Mouse (Mus musculus) ES-E14 (cell line): ENCODE data around the gene Cbx4.

Source experiments
- HCFC1 ChIP-seq: IDR thresholded peaks from 2 replicates; pipeline ENCODE4 v1.6.1; 2012; ENCODE audit warnings: low read length, inconsistent platforms, borderline replicate concordance; ENCODE audit not compliant: insufficient read depth
- MAFK ChIP-seq: IDR thresholded peaks from 2 replicates; pipeline ENCODE4 v1.6.1; 2014; ENCODE audit warnings: mild to moderate bottlenecking, low read depth, low read length, inconsistent platforms; ENCODE audit not compliant: insufficient read depth
- ZNF384 ChIP-seq: IDR thresholded peaks from 2 replicates; pipeline ENCODE4 v1.6.1; 2012; ENCODE audit warnings: low read depth, low read length, inconsistent platforms

DNA sequence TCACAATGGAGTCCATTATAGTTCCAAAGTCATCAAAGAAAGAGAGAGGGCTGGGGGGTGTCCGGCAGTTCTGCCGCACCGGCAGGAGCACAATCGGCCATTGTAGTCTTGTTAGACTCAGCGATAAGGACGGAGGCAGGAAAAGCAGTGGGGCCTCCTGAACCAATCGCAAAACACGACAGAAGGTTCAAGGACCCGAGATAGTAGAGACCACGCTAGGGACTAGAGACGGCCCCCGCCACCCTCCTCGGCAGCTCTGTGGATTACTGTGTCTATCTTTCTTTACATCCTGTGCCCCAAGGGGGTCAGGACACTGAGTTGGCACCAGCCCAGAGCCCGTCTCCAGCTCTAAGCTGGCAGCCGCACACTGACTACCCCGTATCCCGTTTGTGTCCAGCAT, 48.6 kb upstream of the Cbx4 start:
- TF ChIP-seq ZNF384 = no peak
- TF ChIP-seq HCFC1 = no peak
- TF ChIP-seq MAFK = no peak
